Mouse (Mus musculus): ENCODE measurements around the gene Btbd9. TPM values are rescaled to one million over a fixed set of nuclear protein-coding genes. Genes with fewer than 3 reads are reported as not detected.

The Btbd9 gene
- polyA plus RNA-seq, 1 experiment from 2014 or later: 27.6 TPM

DNA sequence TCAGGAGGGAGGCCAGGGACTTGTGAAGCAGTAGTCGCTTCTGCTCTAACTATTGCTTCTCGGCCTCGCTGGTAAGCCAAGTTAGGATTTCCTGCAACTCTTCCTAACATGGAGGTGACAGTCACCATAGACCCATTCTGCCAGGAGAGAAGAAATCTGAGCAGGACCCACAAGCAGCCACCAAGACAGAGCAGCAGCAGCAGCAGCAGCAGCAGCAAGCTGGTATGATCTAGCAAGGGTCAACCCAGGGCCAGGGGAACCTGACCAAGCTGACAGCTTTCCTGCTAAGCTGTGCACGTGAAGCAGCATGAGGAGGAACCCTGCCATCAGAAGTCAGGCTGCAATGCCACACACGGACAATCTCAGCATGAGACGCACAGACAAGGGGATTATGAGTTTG, 244.9 kb downstream of the Btbd9 start:
- ChIA-PET POLR2A (no interaction called here), CTCF (no interaction called here)
- DNase-seq (ENCODE audit: low read depth, low spot score) (no peak), ATAC-seq (no peak)
- in situ Hi-C loops (cut with MboI; ENCODE audit: low pct_unique_long_range_greater_than_20kb): no loop called here
- no peaks in the 10 kb centered on the region for H3K27me3 ChIP-seq
- TF ChIP-seq CTCF (IDR thresholded peaks at IDR 0.05): no peak

- CTCF ChIA-PET: no interaction called here
- ATAC-seq: no peak
- no peak for TF ChIP-seq CTCF (IDR thresholded peaks at IDR 0.05)
- POLR2A ChIA-PET: no interaction called here
- no peaks in the 10 kb centered on the region for H3K27me3 ChIP-seq
- DNase-seq (ENCODE audit: low read depth, low spot score): no peak
- in situ Hi-C loops (cut with MboI; ENCODE audit: low pct_unique_long_range_greater_than_20kb): no loop called here
Measured at GRCm38 (mm10) chr17:30329531-30329930, 246.8 kb downstream of the Btbd9 start.

GRCm38 (mm10) chr17:30328924-30329323, 247.4 kb downstream of the Btbd9 start:
- ChIA-PET CTCF (no interaction called here), POLR2A (interaction anchor here (0.6 kb wide), 1 partner anchor 33 kb away, joined by 3 read pairs; no protein-coding TSS in a partner anchor)
- no peak for DNase-seq (ENCODE audit: low read depth, low spot score)
- no peaks in the 10 kb centered on the region for H3K27me3 ChIP-seq
- no peak for ATAC-seq
- in situ Hi-C loops (cut with MboI; ENCODE audit: low pct_unique_long_range_greater_than_20kb): no loop called here
- no peak for TF ChIP-seq CTCF (IDR thresholded peaks at IDR 0.05)

DNA sequence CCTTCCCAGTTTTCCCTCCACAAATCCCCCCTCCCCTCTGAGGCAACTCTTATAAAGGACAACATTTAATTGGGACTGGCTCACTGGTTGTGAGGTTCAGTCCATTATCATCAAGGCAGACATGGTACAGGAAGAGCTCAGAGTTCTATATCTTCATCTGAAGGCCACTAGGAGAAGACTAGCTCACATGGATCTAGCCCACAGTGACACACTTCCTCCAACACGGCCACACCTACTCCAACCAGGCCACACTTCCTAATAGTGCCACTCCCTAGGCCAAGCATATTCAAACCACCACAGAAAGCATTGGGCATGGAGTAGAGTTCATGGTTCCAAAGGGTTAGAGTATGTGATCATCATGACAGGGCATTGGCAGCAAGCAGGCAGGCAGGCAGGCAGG, 249.4 kb downstream of the Btbd9 start:
- no peak for TF ChIP-seq CTCF (IDR thresholded peaks at IDR 0.05)
- ChIA-PET CTCF (interaction anchor here (0.8 kb wide), 1 partner anchor 11 kb away, joined by 3 read pairs; no protein-coding TSS in a partner anchor), POLR2A (no interaction called here)
- ATAC-seq (no peak), DNase-seq (ENCODE audit: low read depth, low spot score) (no peak)
- in situ Hi-C loops (cut with MboI; ENCODE audit: low pct_unique_long_range_greater_than_20kb): no loop called here
- no peaks in the 10 kb centered on the region for H3K27me3 ChIP-seq

GRCm38 (mm10) chr17:30320301-30320700, 256.0 kb downstream of the Btbd9 start:
- POLR2A ChIA-PET: no interaction called here
- no peak for TF ChIP-seq CTCF (IDR thresholded peaks at IDR 0.05)
- in situ Hi-C loops (cut with MboI; ENCODE audit: low pct_unique_long_range_greater_than_20kb): no loop called here

GRCm38 (mm10) chr17:30312688-30313087, 263.6 kb downstream of the Btbd9 start:
- no peak for DNase-seq (ENCODE audit: low read depth, low spot score)
- no peak for ATAC-seq
- no peaks in the 10 kb centered on the region for H3K27me3 ChIP-seq
- ChIA-PET POLR2A (interaction anchor here (0.8 kb wide), 1 partner anchor 10 kb away, joined by 3 read pairs; no protein-coding TSS in a partner anchor), CTCF (interaction anchor here (1.0 kb wide), 1 partner anchor 20 kb away, joined by 3 read pairs; no protein-coding TSS in a partner anchor)
- in situ Hi-C loops (cut with MboI; ENCODE audit: low pct_unique_long_range_greater_than_20kb): no loop called here
- no peak for TF ChIP-seq CTCF (IDR thresholded peaks at IDR 0.05)

More at GRCm38 (mm10) chr17:30320301-30320700, 256.0 kb downstream of the Btbd9 start:
- CTCF ChIA-PET: no interaction called here
- no peaks in the 10 kb centered on the region for H3K27me3 ChIP-seq
- ATAC-seq (no peak), DNase-seq (ENCODE audit: low read depth, low spot score) (no peak)

- no peaks in the 10 kb centered on the region for H3K27me3 ChIP-seq
- CTCF ChIA-PET: interaction anchor here (1.5 kb wide), 1 partner anchor 24 kb away, joined by 4 read pairs; no protein-coding TSS in a partner anchor
- POLR2A ChIA-PET: interaction anchor here (0.7 kb wide), 1 partner anchor 173 kb away, joined by 3 read pairs; no protein-coding TSS in a partner anchor
- no peak for ATAC-seq
- DNase-seq (ENCODE audit: low read depth, low spot score): no peak
- in situ Hi-C loops (cut with MboI; ENCODE audit: low pct_unique_long_range_greater_than_20kb): no loop called here
- TF ChIP-seq CTCF (IDR thresholded peaks at IDR 0.05): no peak
Measured at GRCm38 (mm10) chr17:30309627-30310026, 266.7 kb downstream of the Btbd9 start.

GRCm38 (mm10) chr17:30308889-30309288, 267.4 kb downstream of the Btbd9 start:
- DNase-seq (ENCODE audit: low read depth, low spot score): no peak
- ChIA-PET POLR2A (no interaction called here), CTCF (no interaction called here)
- no peak for TF ChIP-seq CTCF (IDR thresholded peaks at IDR 0.05)
- H3K27me3 ChIP-seq: no peaks in the 10 kb centered on the region
- in situ Hi-C loops (cut with MboI; ENCODE audit: low pct_unique_long_range_greater_than_20kb): no loop called here
- no peak for ATAC-seq

DNA sequence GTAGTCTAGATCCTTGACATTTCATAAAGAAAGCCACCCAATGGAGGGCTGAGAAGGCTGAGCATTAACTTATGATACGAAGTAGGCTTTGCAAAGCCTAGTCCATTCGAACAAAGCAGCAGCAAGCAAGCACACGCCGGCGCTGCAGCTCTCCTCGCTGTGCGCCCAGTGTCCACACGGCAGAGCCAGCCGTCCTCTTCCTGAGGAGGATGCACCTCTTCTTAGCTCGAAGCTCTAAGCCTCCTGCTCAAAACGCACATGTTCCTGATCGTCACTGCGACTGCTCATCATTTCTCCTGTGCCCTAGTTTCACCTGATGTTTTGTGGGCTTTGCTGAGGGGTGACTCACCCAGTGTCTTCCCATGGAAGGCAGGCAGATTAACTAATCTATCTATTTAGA, 268.0 kb downstream of the Btbd9 start:
- CTCF ChIA-PET: no interaction called here
- DNase-seq (ENCODE audit: low read depth, low spot score) (no peak), ATAC-seq (no peak)
- in situ Hi-C loops (cut with MboI; ENCODE audit: low pct_unique_long_range_greater_than_20kb): no loop called here
- no peak for TF ChIP-seq CTCF (IDR thresholded peaks at IDR 0.05)
- POLR2A ChIA-PET: no interaction called here
- no peaks in the 10 kb centered on the region for H3K27me3 ChIP-seq

DNA sequence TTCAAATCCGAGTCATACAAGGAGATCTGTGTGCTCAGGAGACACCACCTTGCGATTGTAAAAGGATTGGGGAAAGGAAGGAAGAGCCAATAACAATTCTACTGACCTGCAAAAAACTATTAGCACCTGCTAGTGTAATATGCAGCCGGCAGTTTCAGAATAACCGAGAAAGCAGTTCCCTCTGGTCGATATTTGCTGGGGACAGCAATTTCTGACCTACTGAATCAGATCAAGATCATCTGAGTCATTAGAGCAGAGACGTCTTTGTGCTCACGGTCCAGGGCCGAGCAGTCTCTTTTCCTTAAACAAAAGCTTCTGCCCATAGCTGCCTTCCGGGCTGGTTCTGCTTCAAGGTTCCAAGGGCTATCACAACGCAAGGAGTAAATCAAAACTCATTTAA, 269.1 kb downstream of the Btbd9 start:
- no peak for ATAC-seq
- DNase-seq (ENCODE audit: low read depth, low spot score): no peak
- in situ Hi-C loops (cut with MboI; ENCODE audit: low pct_unique_long_range_greater_than_20kb): no loop called here
- no peaks in the 10 kb centered on the region for H3K27me3 ChIP-seq
- TF ChIP-seq CTCF (IDR thresholded peaks at IDR 0.05): no peak
- ChIA-PET CTCF (interaction anchor here (0.6 to 0.8 kb wide), 2 partner anchors 14 to 215 kb away, joined by 3 read pairs; no protein-coding TSS in a partner anchor), POLR2A (no interaction called here)

DNA sequence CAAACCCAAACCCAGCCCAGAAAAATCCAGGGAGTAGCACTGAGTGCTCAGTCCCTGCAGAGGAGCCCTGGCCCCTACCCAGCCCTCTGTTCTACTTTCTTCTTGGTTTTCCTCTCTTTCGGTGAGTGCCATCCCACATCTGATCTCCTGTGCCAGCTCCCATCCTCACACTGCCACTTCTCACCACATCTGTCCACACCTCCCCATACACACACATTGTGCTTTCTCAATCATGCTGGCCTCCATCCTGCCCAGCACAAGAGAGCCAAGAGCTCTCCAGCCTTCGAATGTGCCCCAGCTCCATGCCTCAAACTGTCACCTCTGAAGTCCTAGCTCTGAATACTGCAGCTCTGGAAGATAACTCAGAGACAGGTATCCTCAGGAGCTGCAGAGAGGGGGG, 271.5 kb downstream of the Btbd9 start:
- TF ChIP-seq CTCF (IDR thresholded peaks at IDR 0.05): no peak
- CTCF ChIA-PET: interaction anchor here (0.8 to 2.1 kb wide), 3 partner anchors 13 to 15 kb away, joined by 3 to 6 read pairs (median 3); no protein-coding TSS in a partner anchor
- in situ Hi-C loops (cut with MboI; ENCODE audit: low pct_unique_long_range_greater_than_20kb): no loop called here
- ATAC-seq (no peak), DNase-seq (ENCODE audit: low read depth, low spot score) (no peak)
- POLR2A ChIA-PET: no interaction called here
- no peaks in the 10 kb centered on the region for H3K27me3 ChIP-seq

GRCm38 (mm10) chr17:30301338-30301737, 274.9 kb downstream of the Btbd9 start:
- TF ChIP-seq CTCF (IDR thresholded peaks at IDR 0.05): no peak
- no peak for DNase-seq (ENCODE audit: low read depth, low spot score)
- in situ Hi-C loops (cut with MboI; ENCODE audit: low pct_unique_long_range_greater_than_20kb): no loop called here
- ChIA-PET CTCF (no interaction called here), POLR2A (no interaction called here)
- ATAC-seq: no peak
- H3K27me3 ChIP-seq: no peaks in the 10 kb centered on the region
